11 mouse cellular contexts compared by ENCODE assay signal in the genomic region with DNA sequence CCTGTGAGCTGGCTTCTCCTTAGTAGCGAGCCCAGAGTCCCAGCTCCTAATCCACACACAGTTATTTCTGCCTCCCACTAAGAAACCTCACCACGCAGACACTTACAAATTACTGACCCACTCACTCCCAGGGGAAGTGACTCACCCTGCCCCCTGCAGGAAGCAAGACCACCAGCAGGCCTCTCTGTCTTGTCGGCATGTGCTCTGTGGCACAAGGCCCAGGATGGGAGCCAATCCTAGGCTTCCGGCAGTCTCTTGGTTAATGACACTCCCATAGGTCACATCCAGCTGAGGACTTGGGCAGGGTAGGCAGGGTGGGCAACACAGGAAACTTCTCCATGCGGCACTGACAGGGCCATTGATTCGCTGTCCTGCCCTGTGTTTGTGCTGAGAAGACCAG. TPM values are rescaled to one million over a fixed set of nuclear protein-coding genes. Genes with fewer than 3 reads are reported as not detected.
A peak's percentile ranks its signal among the peaks of the same experiment; 100 is the strongest.
DNase-seq lines count a peak whose midpoint lies in the region; TF ChIP-seq lines count a peak whose summit lies in the region.
"Had no signal": no experiment of that assay in that cellular context is flagged by ENCODE, and none has a peak within 500 bp of the region (broad histone marks: within the 10 kb centered on the region; RNA-seq: fewer than 3 reads in every experiment).

No protein-coding gene starts in this region.

- peak; percentile 16; the same call in 1 of the 2 replicates for TF ChIP-seq CTCF in gastrocnemius, adult 2 months (IDR thresholded peaks at IDR 0.05)
- peak; percentile 58 for TF ChIP-seq CTCF in layer of hippocampus, adult 2 months (conservative IDR thresholded peaks at IDR 0.05)

- no peak overlapping the region for H3K4me3 ChIP-seq in gastrocnemius, adult 2 months
- H3K4me3 ChIP-seq in layer of hippocampus, adult 2 months = no peak overlapping the region
- H3K4me3 ChIP-seq: neural tube, embryonic 12.5 days had no signal

- intact Hi-C loops in gastrocnemius, adult 2 months (cut with DNase I) = no loop called here
- intact Hi-C loops in gastrocnemius, postnatal 14 days (cut with DNase I; ENCODE audit: low total_unique reads) = no loop called here

- 0 out of 2 replicates have a peak overlapping the region, but pooled peaks have one; percentile 6 for H3K27ac ChIP-seq in gastrocnemius, adult 2 months
- H3K27ac ChIP-seq in layer of hippocampus, adult 2 months = peak overlapping the region; percentile 84
- H3K27ac ChIP-seq: neural tube, embryonic 12.5 days had no signal

- no peak for DNase-seq in gastrocnemius, adult 2 months
- DNase-seq in gastrocnemius, postnatal 14 days = no peak
- no peak for DNase-seq in layer of hippocampus, adult 2 months (ENCODE audit: low spot score in 2 of 2)
- no peak for DNase-seq in layer of hippocampus, postnatal 25 days (ENCODE audit: extremely low spot score in 1 of 2, low spot score in 1 of 2)
- DNase-seq in 3T3-L1 (ENCODE audit: low read depth, low spot score) = peak; percentile 40
- peak; percentile 69 for DNase-seq in NIH3T3 (ENCODE audit: low read depth)
- no peak for DNase-seq in spleen, postnatal 4 days (ENCODE audit: low spot score in 2 of 2)
- no peak for DNase-seq in adrenal gland, postnatal 36 days
- DNase-seq: gastrocnemius, postnatal 36 days; thymus, postnatal 36 days had no signal

RNA-seq across cellular contexts. Expression of a gene that starts 11.9 kb away (rescaled TPM):
- 1 to 10 TPM; 3.0 to 3.3 TPM for total RNA-seq in gastrocnemius, adult 2 months (2021)
- 1 to 10 TPM; 2.6 to 4.4 TPM for total RNA-seq in gastrocnemius, postnatal 14 days (2021)
- total RNA-seq in layer of hippocampus, adult 2 months (2021) = 10 to 100 TPM; 61.6 to 66.1 TPM
- total RNA-seq in layer of hippocampus, postnatal 25 days (2021) = 10 to 100 TPM; 65.6 to 69.5 TPM
- 10 to 100 TPM; 20.0 to 22.9 TPM for total RNA-seq in adrenal gland, postnatal 36 days (2021)

RNA-seq across cellular contexts. Expression of a gene that starts 21.2 kb away (rescaled TPM):
- 10 to 100 TPM; 29.6 to 34.1 TPM for total RNA-seq in gastrocnemius, adult 2 months (2021)
- 10 to 100 TPM; 17.2 to 18.7 TPM for total RNA-seq in gastrocnemius, postnatal 14 days (2021)
- total RNA-seq in layer of hippocampus, adult 2 months (2021) = 10 to 100 TPM; 30.5 to 38.2 TPM
- total RNA-seq in layer of hippocampus, postnatal 25 days (2021) = 10 to 100 TPM; 33.6 to 35.7 TPM
- 10 to 100 TPM; 16.1 to 19.4 TPM for total RNA-seq in adrenal gland, postnatal 36 days (2021)

RNA-seq across cellular contexts. Expression of a gene that starts 45.8 kb away (rescaled TPM):
- 100 to 1,000 TPM; 222 to 261 TPM for total RNA-seq in gastrocnemius, adult 2 months (2021)
- 100 to 1,000 TPM; 218 to 230 TPM for total RNA-seq in gastrocnemius, postnatal 14 days (2021)
- 100 to 1,000 TPM; 462 to 510 TPM for total RNA-seq in layer of hippocampus, adult 2 months (2021)
- total RNA-seq in layer of hippocampus, postnatal 25 days (2021) = 100 to 1,000 TPM; 534 to 560 TPM
- total RNA-seq in adrenal gland, postnatal 36 days (2021) = 100 to 1,000 TPM; 191 to 211 TPM

RNA-seq across cellular contexts. Expression of a gene that starts 56.3 kb away (rescaled TPM):
- not detected for total RNA-seq in gastrocnemius, adult 2 months (2021)
- total RNA-seq in gastrocnemius, postnatal 14 days (2021) = not detected
- 1 to 10 TPM; 7.9 to 9.6 TPM for total RNA-seq in layer of hippocampus, adult 2 months (2021)
- 10 to 100 TPM; 10.3 to 12.2 TPM for total RNA-seq in layer of hippocampus, postnatal 25 days (2021)
- total RNA-seq in adrenal gland, postnatal 36 days (2021) = 10 to 100 TPM in 1 of 2 experiments, 1 to 10 TPM in 1; 3.4 to 12.2 TPM

RNA-seq across cellular contexts. Expression of a gene that starts 57.6 kb away (rescaled TPM):
- 1 to 10 TPM in 1 of 2 experiments, not detected in 1; 1.4 TPM for total RNA-seq in gastrocnemius, adult 2 months (2021)
- total RNA-seq in gastrocnemius, postnatal 14 days (2021) = not detected
- not detected for total RNA-seq in layer of hippocampus, adult 2 months (2021)
- 1 to 10 TPM in 1 of 2 experiments, not detected in 1; 1.5 TPM for total RNA-seq in layer of hippocampus, postnatal 25 days (2021)
- not detected for total RNA-seq in adrenal gland, postnatal 36 days (2021)
- total RNA-seq: gastrocnemius, postnatal 36 days had no signal

Comparison
In these comparisons a context has a peak if more than half of its experiments do, and no peak if none do; other contexts are left out.
1. DNase-seq: peak in 3T3-L1 (single experiment) and NIH3T3 (single experiment); none in gastrocnemius, adult 2 months (single experiment), gastrocnemius, postnatal 14 days (single experiment), layer of hippocampus, adult 2 months (0 of 2), layer of hippocampus, postnatal 25 days (0 of 2), spleen, postnatal 4 days (0 of 2) and adrenal gland, postnatal 36 days (0 of 2).